Mouse (Mus musculus): ENCODE measurements around the gene 4930579G24Rik.

DNA sequence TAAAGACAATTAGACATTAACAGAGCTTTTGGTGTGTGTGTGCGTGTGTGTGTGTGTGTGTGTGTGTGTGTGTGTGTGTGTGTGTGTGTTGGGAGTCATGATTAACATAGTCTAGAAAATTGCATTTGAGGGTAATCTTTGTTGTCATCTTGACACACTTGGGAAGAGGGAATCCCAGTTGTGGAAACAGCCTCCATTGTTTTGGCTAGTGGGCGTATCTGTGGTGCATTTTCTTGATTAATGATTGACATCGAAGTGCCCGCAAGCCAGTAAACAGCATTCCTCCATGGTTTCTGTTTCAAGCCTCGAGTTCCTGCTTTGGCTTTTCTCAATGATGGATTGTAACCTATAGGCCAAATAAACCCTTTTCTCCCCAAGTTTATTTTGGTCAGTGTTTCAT is 27.8 kb downstream of the 4930579G24Rik start:
- TF ChIP-seq CTCF (IDR thresholded peaks at IDR 0.05; ENCODE audit: low read depth), result no peak
- no peak for TF ChIP-seq EP300 (optimal IDR thresholded peaks at IDR 0.05)

Measured in stomach, postnatal 0 days (tissue).